Mouse (Mus musculus): Measurements from ENCODE around the gene Tada3.

Tada3 gene

GRCm38 (mm10) chr6:113385160-113385714 lies 7.6 kb upstream of the Tada3 start:
- DNase-seq, result no peak

GRCm38 (mm10) chr6:113384351-113384927 lies 6.8 kb upstream of the Tada3 start:
- no peak for DNase-seq

DNA sequence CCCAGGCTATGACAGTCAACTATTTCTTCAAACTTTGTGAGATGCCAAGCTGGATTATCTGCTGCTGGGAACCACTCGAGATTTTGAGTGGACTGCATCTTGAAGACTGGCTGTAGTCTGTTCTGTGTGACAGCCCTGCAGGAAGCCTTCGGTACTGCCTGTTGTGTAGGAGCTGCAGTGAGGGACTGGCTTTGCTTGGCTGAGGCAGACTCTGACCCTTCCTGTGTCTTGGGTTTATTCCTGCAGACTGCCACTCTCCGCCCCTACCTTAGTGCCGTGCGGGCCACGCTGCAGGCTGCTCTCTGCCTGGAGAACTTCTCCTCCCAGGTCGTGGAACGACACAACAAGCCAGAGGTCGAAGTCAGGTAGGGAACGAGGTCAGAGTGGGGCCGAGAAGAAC lies 2.8 kb upstream of the Tada3 start:
- DNase-seq, result no peak

DNA sequence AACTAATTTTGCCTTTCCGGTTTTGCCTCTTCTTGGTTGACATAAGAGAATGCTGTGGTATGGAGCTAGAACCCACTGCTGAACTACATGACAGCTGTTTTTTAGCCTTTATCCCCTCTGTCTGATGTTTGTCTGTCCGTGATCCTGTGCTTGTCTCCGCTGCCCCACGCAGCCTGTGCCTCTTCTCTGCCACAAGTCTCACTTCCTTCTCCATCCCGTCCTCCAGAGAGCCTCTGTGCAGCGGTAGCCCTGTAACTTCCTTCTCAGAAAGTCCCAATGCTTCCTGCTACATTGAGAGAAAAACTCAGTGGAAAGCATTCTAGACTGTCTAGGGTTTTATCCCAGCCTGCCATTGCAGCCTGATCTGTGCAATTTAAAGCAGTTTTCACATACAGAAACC lies 1.6 kb upstream of the Tada3 start:
- no peak for DNase-seq

- no peak for DNase-seq
These were observed 549 bp downstream of the Tada3 start for GRCm38 (mm10) chr6:113377172-113377495.

DNA sequence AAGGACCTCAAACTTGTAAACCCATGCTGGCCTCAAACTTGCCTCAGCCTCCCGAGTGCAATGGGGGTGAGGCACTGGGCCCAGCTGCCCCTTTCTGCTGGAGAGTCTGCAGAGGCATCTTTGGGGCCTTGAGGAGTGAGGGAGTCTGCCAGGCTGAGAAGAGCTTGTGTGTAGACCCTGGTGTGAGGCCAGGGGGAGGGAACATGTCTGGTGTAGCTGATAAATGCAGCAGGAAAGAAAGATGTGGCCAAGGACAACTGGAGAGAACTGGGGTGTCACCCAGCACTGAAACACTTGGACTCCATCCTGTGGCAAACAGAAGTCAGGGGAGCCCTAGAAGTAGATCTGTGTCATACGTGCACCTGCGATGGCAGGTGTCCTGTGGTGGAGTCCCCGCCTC lies 4.2 kb downstream of the Tada3 start:
- no peak for DNase-seq

- no peak for DNase-seq
These were observed 7.3 kb downstream of the Tada3 start for GRCm38 (mm10) chr6:113370194-113370929.

DNA sequence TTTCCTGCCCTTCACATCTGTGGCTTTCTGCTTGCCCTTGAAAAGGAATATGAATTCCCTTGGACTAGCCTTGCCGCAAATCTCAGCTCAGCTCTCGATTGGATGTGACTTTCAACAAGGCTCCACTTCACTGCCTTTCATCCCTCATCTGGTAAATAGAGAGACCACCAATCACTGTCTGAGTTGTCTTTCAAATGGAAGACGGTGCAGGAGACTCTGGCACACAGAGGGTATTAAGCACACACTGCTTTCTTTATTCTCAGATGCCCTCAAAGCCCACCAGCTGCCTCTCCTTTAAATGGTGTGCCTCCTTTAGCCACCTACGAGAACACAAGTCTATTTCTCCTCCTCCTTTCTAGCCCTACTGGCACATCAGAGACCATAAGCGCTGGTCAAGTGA lies 9.1 kb downstream of the Tada3 start:
- DNase-seq, result no peak

- DNase-seq, result no peak
These were observed 9.6 kb downstream of the Tada3 start for GRCm38 (mm10) chr6:113368124-113368523.

GRCm38 (mm10) chr6:113367574-113367973 lies 10.1 kb downstream of the Tada3 start:
- no peak for DNase-seq

- no peak for DNase-seq
These were observed 11.0 kb downstream of the Tada3 start for GRCm38 (mm10) chr6:113366639-113367038.

DNA sequence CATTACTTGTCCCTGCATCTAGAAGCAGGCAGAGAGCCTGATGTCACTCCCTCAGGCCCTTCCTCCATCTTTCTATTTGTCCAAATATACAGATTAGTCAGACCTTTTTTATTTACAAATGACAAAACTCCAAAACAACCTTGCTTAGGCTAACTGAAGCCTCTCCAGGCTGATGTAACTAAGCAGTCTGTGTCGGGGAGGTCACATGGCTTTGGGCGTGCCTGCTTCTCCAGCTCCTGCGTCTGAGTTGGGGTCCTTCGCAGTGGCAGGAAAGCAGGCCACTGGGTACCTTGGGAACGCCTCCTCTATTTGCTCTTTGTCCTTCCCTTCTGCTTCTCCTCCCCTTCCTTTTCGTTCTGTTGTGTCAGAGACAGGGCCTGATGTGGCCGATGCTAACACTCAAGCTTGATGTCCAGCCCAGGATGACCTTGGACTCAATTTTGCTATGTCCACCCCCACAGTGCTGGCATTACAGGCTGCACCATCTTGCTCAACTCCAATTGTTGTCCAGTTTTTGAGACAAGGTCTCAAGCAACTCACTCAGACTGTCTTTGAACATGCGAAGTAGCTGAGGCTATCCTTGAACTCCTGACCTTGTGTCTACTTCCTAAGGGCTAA lies 13.1 kb downstream of the Tada3 start:
- no peak for DNase-seq

GRCm38 (mm10) chr6:113362241-113362640 lies 15.4 kb downstream of the Tada3 start:
- DNase-seq, result no peak

GRCm38 (mm10) chr6:113361476-113361875 lies 16.2 kb downstream of the Tada3 start:
- no peak for DNase-seq

- no peak for DNase-seq
These were observed 24.0 kb downstream of the Tada3 start for GRCm38 (mm10) chr6:113353696-113354095.

- no peak for DNase-seq
These were observed 24.9 kb downstream of the Tada3 start for GRCm38 (mm10) chr6:113352820-113353219.

DNA sequence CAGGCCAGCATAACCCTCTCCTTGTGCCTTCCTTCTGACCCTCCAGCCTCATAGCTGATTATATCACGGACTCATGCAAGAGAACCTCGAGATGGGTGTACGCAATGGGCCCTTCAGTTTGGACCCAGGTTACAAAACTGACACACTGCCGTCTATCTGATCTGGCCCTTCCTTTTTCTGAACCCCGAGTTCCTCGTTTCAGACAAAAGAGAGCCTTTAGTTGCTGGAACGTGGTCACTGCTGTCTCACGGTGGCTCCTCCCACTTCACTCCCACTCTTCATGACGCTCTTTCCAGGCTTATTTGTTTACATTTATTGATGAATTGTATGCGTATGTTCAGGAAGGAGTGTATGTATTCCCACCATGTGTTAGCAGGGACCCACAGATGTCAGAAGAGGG lies 26.0 kb downstream of the Tada3 start:
- no peak for DNase-seq

- no peak for DNase-seq
These were observed 26.5 kb downstream of the Tada3 start for GRCm38 (mm10) chr6:113351161-113351560.

DNA sequence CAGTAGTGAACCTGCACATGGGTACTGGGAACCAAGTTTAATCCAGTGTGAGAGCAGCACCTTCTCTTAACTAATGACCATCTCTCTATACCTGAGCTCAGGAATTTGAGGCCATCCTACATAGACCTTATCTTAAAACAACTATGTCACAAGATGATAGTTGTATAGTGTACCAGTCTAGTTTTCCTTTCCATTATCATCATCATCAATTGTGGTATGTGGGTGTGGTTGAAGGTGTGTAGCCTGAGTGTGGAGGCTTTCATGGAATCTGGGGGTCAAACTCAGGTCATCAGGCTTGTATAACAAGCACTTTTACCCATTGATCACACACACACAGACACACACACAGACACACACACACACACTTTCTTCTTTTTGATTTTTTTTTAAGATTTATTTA lies 27.1 kb downstream of the Tada3 start:
- DNase-seq, result no peak

- DNase-seq, result no peak
These were observed 30.8 kb downstream of the Tada3 start for GRCm38 (mm10) chr6:113346897-113347296.

DNA sequence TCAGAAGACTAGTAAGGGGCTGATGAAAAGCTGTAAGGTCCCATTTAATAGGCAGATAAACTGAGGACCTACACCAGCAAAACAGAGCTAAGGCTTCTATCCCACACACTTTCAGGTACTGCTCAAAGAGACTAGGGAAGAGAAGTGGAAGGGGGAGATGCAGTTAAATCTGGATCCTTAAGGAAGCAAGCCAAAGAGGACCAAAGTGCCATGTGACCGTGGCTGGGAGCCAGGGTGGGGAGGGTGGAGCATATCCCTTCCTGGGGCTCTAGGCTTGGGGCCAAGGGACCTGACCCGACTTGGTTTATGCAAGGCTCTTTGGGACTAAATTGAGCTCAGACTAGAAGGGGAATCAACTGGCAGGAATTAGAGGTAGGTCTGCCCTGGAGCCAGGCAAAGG lies 33.4 kb downstream of the Tada3 start:
- peak; percentile 68 for DNase-seq

GRCm38 (mm10) chr6:113343177-113344092 lies 34.2 kb downstream of the Tada3 start, which contains the start of gene Camk1:
TSS of gene Camk1 (minus strand) at chr6:113343984.
- peak; percentile 83 for DNase-seq

GRCm38 (mm10) chr6:113342297-113342696 lies 35.4 kb downstream of the Tada3 start:
- DNase-seq, result no peak
